Mouse (Mus musculus) liver, embryonic 13.5 days (tissue): ENCODE results near the gene Rnd3. TPM values are rescaled to one million over a fixed set of nuclear protein-coding genes. Genes with fewer than 3 reads are reported as not detected.

Experiments used
- ATAC-seq: fragments of 200-750 bp; cut with Nextera tagmentation; 2 replicates; pipeline ENCODE4 v1.8.0; 2017; ENCODE audit warnings: low read depth, mild to moderate bottlenecking, moderate number of reproducible peaks, moderate library complexity
- DNase-seq: peaks from one replicate; pipeline ENCODE4 v3.0.0; 2022
- H3K27ac ChIP-seq: fragments of 300-500 bp; sonication (generic); 2 replicates; pipeline ENCODE4 v1.5.1; 2015; ENCODE audit warnings: moderate library complexity, mild to moderate bottlenecking, inconsistent platforms
- H3K27me3 ChIP-seq: fragments of 300-500 bp; sonication (generic); 2 replicates; pipeline ENCODE4 v1.6.1; 2015; ENCODE audit warnings: mild to moderate bottlenecking, inconsistent platforms
- H3K36me3 ChIP-seq: fragments of 300-500 bp; sonication (generic); 2 replicates; pipeline ENCODE4 v1.6.1; 2015; ENCODE audit warnings: mild to moderate bottlenecking, inconsistent platforms
- H3K4me1 ChIP-seq: fragments of 300-500 bp; sonication (generic); replicated peaks from 2 replicates; pipeline ENCODE4 v1.6.1; 2015; ENCODE audit warnings: inconsistent platforms
- H3K4me2 ChIP-seq: fragments of 300-500 bp; sonication (generic); 2 replicates; pipeline ENCODE4 v1.6.1; 2015; ENCODE audit warnings: inconsistent platforms, mild to moderate bottlenecking, moderate library complexity
- H3K4me3 ChIP-seq: fragments of 300-500 bp; sonication (generic); replicated peaks from 2 replicates; pipeline ENCODE4 v1.5.1; 2015; ENCODE audit warnings: mild to moderate bottlenecking, inconsistent platforms
- H3K9ac ChIP-seq: fragments of 300-500 bp; sonication (generic); 2 replicates; pipeline ENCODE4 v1.6.1; 2015; ENCODE audit warnings: mild to moderate bottlenecking, inconsistent platforms
- H3K9me3 ChIP-seq: fragments of 300-500 bp; sonication (generic); replicated peaks from 2 replicates; pipeline ENCODE4 v1.6.1; 2016; ENCODE audit warnings: inconsistent platforms
- WGBS: fragments of 180-500 bp; shearing (Covaris S2); methylation state at CpG from one replicate; pipeline ENCODE4 v1.1.7; 2015; ENCODE audit not compliant: insufficient replicate concordance; 5-methylcytosine and 5-hydroxymethylcytosine counted together
- polyA plus RNA-seq: library from polyadenylated mRNA; unstranded; fragments of >200 nt; fragmentation: Nextera tagmentation; extraction: Ambion mirVana; gene quantifications from 2 replicates; pipeline ENCODE4 v1.2.1, GENCODE M21; 2015

Gene Rnd3
- polyA plus RNA-seq, 1 experiment from 2014 or later, result 11.4 TPM

GRCm38 (mm10) chr2:51110271-51110670 is 38.6 kb downstream of the Rnd3 start:
- no peak for ATAC-seq
- Histone ChIP-seq H3K9ac (no peak overlapping the region), H3K27me3 (no peaks in the 10 kb centered on the region), H3K4me2 (no peak overlapping the region), H3K27ac (no peak overlapping the region), H3K4me3 (no peak overlapping the region), H3K9me3 (no peaks in the 10 kb centered on the region), H3K4me1 (no peaks in the 10 kb centered on the region), H3K36me3 (no peaks in the 10 kb centered on the region)
- WGBS, result 24% methylated on average over 2 of the region's 2 CpGs
- no peak for DNase-seq

- H3K27ac ChIP-seq, result no peak overlapping the region
Observed at GRCm38 (mm10) chr2:51108631-51109030, 40.3 kb downstream of the Rnd3 start.

GRCm38 (mm10) chr2:51101187-51101586 is 47.7 kb downstream of the Rnd3 start:
- ATAC-seq (no peak), DNase-seq (no peak)
- H3K4me3 ChIP-seq, result no peak overlapping the region
- 57% methylated on average over 4 of the region's 4 CpGs for WGBS
- H3K4me2 ChIP-seq, result no peak overlapping the region
- H3K4me1 ChIP-seq, result no peaks in the 10 kb centered on the region
- no peaks in the 10 kb centered on the region for H3K36me3 ChIP-seq
- no peaks in the 10 kb centered on the region for H3K9me3 ChIP-seq
- no peaks in the 10 kb centered on the region for H3K27me3 ChIP-seq
- H3K27ac ChIP-seq, result no peak overlapping the region
- no peak overlapping the region for H3K9ac ChIP-seq

More at GRCm38 (mm10) chr2:51108631-51109030, 40.3 kb downstream of the Rnd3 start:
- DNase-seq, result no peak
- Histone ChIP-seq H3K36me3 (no peaks in the 10 kb centered on the region), H3K4me1 (no peaks in the 10 kb centered on the region), H3K27me3 (no peaks in the 10 kb centered on the region), H3K9ac (no peak overlapping the region), H3K4me3 (no peak overlapping the region), H3K9me3 (no peaks in the 10 kb centered on the region), H3K4me2 (no peak overlapping the region)
- 27% methylated on average over 5 of the region's 5 CpGs for WGBS
- no peak for ATAC-seq

GRCm38 (mm10) chr2:51099987-51100386 is 48.9 kb downstream of the Rnd3 start:
- no peak overlapping the region for H3K27ac ChIP-seq
- 59% methylated on average over 9 of the region's 9 CpGs for WGBS
- H3K9me3 ChIP-seq, result no peaks in the 10 kb centered on the region
- DNase-seq, result no peak
- H3K4me1 ChIP-seq, result no peaks in the 10 kb centered on the region
- no peak for ATAC-seq
- H3K36me3 ChIP-seq, result no peaks in the 10 kb centered on the region
- no peak overlapping the region for H3K4me3 ChIP-seq
- H3K27me3 ChIP-seq, result no peaks in the 10 kb centered on the region
- no peak overlapping the region for H3K4me2 ChIP-seq
- H3K9ac ChIP-seq, result no peak overlapping the region

- Histone ChIP-seq H3K27me3 (no peaks in the 10 kb centered on the region), H3K9me3 (no peaks in the 10 kb centered on the region), H3K27ac (no peak overlapping the region), H3K9ac (no peak overlapping the region), H3K4me3 (no peak overlapping the region), H3K4me1 (no peaks in the 10 kb centered on the region), H3K4me2 (no peak overlapping the region), H3K36me3 (no peaks in the 10 kb centered on the region)
- ATAC-seq (no peak), DNase-seq (no peak)
- WGBS, result 22% methylated on average over 1 of the region's 1 CpGs
Observed at GRCm38 (mm10) chr2:51099240-51099639, 49.7 kb downstream of the Rnd3 start.

GRCm38 (mm10) chr2:51090688-51091087 is 58.2 kb downstream of the Rnd3 start:
- ATAC-seq, result no peak
- Histone ChIP-seq H3K4me2 (no peak overlapping the region), H3K9me3 (no peaks in the 10 kb centered on the region), H3K4me1 (no peaks in the 10 kb centered on the region), H3K36me3 (no peaks in the 10 kb centered on the region), H3K27ac (no peak overlapping the region), H3K4me3 (no peak overlapping the region), H3K9ac (no peak overlapping the region), H3K27me3 (no peaks in the 10 kb centered on the region)
- WGBS, result 67% methylated on average over 7 of the region's 7 CpGs
- no peak for DNase-seq

- DNase-seq (no peak), ATAC-seq (no peak)
- Histone ChIP-seq H3K9ac (no peak overlapping the region), H3K4me3 (no peak overlapping the region), H3K27ac (no peak overlapping the region), H3K4me1 (no peaks in the 10 kb centered on the region), H3K4me2 (no peak overlapping the region), H3K9me3 (no peaks in the 10 kb centered on the region), H3K36me3 (no peaks in the 10 kb centered on the region), H3K27me3 (no peaks in the 10 kb centered on the region)
- 57% methylated on average over 8 of the region's 8 CpGs for WGBS
Observed at GRCm38 (mm10) chr2:51090049-51090448, 58.9 kb downstream of the Rnd3 start.

GRCm38 (mm10) chr2:51088843-51089573 is 59.9 kb downstream of the Rnd3 start:
- Histone ChIP-seq H3K4me2 (no peak overlapping the region), H3K27ac (no peak overlapping the region), H3K36me3 (no peaks in the 10 kb centered on the region), H3K9me3 (no peaks in the 10 kb centered on the region), H3K4me1 (no peaks in the 10 kb centered on the region), H3K9ac (no peak overlapping the region), H3K4me3 (no peak overlapping the region), H3K27me3 (no peaks in the 10 kb centered on the region)
- 57% methylated on average over 11 of the region's 11 CpGs for WGBS
- ATAC-seq (no peak), DNase-seq (no peak)

- Histone ChIP-seq H3K9me3 (no peaks in the 10 kb centered on the region), H3K4me3 (no peak overlapping the region), H3K27ac (no peak overlapping the region), H3K9ac (no peak overlapping the region), H3K27me3 (no peaks in the 10 kb centered on the region), H3K4me1 (no peaks in the 10 kb centered on the region), H3K4me2 (no peak overlapping the region), H3K36me3 (no peaks in the 10 kb centered on the region)
- ATAC-seq (no peak), DNase-seq (no peak)
- WGBS, result 75% methylated on average over 3 of the region's 3 CpGs
Observed at GRCm38 (mm10) chr2:51088123-51088453, 60.8 kb downstream of the Rnd3 start.

- Histone ChIP-seq H3K9ac (no peak overlapping the region), H3K9me3 (no peaks in the 10 kb centered on the region)
- WGBS, result 63% methylated on average over 12 of the region's 12 CpGs
Observed at GRCm38 (mm10) chr2:51087307-51088122, 61.4 kb downstream of the Rnd3 start.

GRCm38 (mm10) chr2:51085155-51085554 is 63.8 kb downstream of the Rnd3 start:
- no peaks in the 10 kb centered on the region for H3K27me3 ChIP-seq
- DNase-seq, result no peak
- H3K4me3 ChIP-seq, result no peak overlapping the region
- ATAC-seq, result no peak
- no peaks in the 10 kb centered on the region for H3K9me3 ChIP-seq
- H3K36me3 ChIP-seq, result no peaks in the 10 kb centered on the region
- H3K9ac ChIP-seq, result no peak overlapping the region
- WGBS, result 79% methylated on average over 11 of the region's 11 CpGs
- no peak overlapping the region for H3K4me2 ChIP-seq
- H3K4me1 ChIP-seq, result no peaks in the 10 kb centered on the region
- H3K27ac ChIP-seq, result no peak overlapping the region

More at GRCm38 (mm10) chr2:51087307-51088122, 61.4 kb downstream of the Rnd3 start:
- H3K4me1 ChIP-seq, result no peaks in the 10 kb centered on the region
- H3K27me3 ChIP-seq, result no peaks in the 10 kb centered on the region
- no peak for ATAC-seq
- no peak overlapping the region for H3K4me2 ChIP-seq
- H3K4me3 ChIP-seq, result no peak overlapping the region
- no peak for DNase-seq
- H3K36me3 ChIP-seq, result no peaks in the 10 kb centered on the region
- no peak overlapping the region for H3K27ac ChIP-seq
